Mouse (Mus musculus) CD4-positive, CD25-positive, alpha-beta regulatory T cell, adult 4 months (primary cell): ENCODE measurements around the gene Milr1. TPM values are rescaled to one million over a fixed set of nuclear protein-coding genes. Genes with fewer than 3 reads are reported as not detected.
A peak's percentile ranks its signal among the peaks of the same experiment; 100 is the strongest.
"Not testable (repeated sequence)": the region's sequence is repeated elsewhere in the genome, so short reads cannot be mapped to it uniquely, and the experiment has no call there.

Source experiments
- ATAC-seq: one replicate; pipeline ENCODE4 v1.8.0; 2017
- polyA plus RNA-seq, 2 experiments: library from polyadenylated mRNA; unstranded; fragments of 100-300 nt; shearing (Covaris generic); gene quantifications; one replicate each; pipeline ENCODE4 v1.2.1; 2017

Gene Milr1
- polyA plus RNA-seq, 2 experiments from 2014 or later, result 9.7 to 14.3 TPM

DNA sequence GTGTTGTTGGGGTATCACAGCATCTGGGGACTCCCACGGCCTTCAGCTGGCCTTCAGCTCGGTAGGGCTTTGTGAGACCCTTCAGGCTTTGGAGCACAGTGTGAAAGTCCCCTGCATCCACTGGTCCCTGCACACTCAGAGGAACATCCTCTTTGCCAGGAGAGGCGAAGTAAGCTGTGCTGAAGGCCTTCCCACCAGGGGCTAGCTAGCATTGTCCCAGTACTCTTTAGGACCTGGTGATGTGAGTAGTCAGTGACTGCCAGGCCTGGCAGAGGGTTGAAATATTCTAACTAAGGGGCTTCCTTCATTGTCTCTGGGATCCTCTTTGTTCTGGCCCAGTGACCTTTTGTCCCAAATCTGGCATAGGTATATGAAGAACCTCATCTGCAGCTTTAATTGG lies 14.4 kb upstream of the Milr1 start:
- ATAC-seq, result no peak

DNA sequence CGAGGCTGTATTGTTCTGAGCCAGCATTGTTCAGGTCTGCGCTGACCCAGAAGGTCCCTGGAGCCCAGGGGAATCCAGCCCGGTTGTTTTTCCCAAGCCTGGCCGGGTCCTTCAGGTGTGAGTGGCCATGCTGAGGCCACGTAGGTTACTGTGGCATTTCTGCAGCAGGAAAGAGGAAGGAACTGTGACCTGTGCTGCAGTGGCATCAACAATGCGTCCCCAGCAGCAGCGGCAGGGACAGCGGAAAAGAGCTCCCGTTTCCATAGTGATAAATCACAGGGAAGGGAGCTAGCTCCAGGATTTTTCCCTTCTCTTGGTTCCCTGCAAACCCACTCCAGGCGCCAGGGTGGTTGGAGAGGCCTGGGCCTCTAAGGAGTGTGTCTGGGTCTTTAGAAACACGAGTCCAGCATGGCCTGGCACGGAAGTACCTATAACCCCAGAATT lies 13.8 kb upstream of the Milr1 start:
- no peak for ATAC-seq

DNA sequence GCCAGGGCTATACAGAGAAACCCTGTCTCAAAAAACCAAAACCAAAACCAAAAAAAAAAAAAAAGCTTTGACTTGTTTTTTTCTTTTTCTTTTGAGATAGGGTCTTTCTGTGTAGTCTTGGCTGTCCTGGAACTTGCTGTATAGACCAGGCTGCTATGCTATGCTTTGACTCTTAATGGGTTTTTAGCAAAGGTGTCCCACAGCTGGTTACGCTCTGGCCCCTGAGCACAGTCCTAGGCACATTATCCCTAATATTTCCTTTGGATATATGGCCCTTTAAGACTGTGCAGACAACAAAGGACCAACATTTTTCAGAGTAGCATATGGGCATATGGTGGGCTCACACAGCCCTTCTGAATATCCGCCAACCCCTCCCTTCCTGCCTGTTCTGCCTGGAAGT lies 11.9 kb upstream of the Milr1 start:
- ATAC-seq, result no peak

DNA sequence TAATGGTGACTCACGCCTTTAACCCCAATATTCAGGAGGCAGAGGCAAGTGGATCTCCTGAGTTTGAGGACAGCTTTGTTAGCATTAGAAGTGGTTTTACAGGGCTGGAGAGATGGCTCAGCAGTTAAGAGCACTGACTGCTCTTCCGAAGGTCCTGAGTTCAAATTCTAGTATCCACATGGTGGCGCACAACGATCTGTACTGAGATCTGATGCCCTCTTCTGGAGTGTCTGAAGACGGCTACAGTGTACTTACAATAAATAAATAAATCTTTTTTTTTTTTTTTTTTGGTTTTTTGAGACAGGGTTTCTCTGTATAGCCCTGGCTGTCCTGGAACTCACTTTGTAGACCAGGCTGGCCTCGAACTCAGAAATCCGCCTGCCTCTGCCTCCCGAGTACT lies 10.3 kb upstream of the Milr1 start:
- ATAC-seq, result not testable (repeated sequence)

DNA sequence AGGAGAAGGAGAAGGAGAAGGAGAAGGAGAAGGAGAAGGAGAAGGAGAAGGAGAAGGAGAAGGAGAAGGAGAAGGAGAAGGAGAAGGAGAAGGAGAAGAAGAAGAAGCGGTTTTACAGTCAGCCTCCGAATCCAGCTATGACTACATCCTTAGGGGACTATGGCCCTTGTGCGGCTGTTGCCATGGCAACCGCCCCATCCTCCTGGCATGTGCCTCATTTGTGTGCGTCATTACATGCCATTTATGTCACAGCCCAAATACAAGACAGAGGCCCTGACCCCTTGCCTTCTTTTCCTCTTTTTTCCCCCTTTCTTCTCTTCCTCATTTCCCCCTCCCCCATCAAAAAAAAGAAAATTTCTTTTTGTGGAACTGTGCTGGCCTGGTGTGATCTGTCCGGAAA lies 9.8 kb upstream of the Milr1 start:
- no peak for ATAC-seq

DNA sequence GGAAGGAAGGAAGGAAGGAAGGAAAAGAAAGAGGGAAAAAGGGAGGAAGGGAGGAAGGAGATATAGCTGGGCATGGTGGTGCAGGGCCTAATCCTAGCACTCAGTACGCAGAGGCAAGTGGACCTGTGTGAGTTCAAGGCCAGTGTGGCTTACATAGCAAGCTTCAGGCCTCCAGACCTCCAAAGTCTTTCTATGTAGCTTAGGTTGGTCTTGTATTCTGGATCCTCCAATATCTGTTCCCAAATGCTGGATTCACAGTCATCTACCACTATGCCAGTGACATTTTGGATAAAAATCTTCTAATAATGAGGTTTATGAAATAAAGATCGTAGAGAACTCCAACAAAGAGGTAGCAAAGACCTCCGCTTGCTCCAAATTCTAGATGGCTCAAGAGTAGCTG lies 9.2 kb upstream of the Milr1 start:
- no peak for ATAC-seq

DNA sequence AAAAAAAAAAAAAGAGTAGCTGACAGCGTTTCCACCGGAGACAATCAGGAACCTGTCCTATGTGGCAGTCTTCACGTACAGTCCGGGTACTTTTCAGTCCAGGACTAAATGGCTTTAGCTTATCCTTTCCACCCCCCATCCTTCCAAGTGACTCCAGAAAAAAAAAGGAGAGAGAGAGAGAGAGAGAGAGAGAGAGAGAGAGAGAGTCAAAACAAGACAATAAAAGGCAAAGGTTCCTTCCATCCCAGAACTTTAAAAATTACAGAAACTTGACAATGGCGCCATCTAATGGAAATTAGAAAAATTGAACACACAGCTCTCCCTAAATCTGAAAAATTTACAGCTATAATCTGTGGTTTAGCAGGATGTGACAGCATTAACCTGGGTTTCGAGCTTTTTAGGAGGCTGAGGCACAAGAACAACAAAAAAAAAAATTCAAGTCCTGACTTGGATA lies 8.6 kb upstream of the Milr1 start:
- ATAC-seq, result peak; percentile 70

DNA sequence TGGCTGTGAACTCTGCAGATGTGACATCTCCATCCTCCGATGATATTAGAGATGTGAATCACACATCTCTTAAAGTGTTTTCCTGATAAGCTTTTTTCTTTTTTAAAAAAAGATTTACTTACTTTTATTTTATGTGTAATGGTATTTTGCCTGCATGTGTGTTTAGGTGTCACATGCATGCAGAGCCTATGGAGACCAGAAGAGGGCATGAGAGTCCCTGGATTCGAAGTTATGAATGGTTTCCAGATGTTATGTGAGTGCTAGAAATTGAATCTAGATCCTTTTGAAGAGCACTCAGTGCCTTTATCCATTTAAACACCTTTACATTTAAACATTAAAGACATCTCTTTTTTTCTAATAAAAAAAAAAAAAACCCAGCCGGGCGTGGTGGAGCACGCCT lies 6.1 kb upstream of the Milr1 start:
- ATAC-seq, result no peak

DNA sequence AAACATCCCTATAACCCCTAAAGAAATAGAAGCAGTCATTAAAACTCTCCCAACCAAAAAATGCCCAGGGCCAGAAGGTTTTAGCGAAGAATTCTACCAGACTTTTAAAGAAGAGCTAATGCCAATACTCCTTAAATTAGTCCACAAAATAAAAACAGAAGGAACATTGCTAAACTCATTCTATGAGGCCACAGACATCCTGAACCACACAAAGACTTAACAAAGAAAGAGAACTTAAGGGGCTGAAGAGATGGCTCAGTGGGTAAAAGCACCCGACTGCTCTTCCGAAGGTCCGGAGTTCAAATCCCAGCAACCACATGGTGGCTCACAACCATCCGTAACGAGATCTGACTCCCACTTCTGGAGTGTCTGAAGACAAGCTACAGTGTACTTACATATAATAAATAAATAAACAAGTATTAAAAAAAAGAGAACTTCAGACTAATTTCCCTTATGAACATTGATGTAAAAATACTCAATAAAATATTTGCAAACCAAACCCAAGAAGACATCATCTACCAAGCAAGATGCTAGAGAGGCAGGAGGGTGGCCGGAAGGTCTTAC lies 1.4 kb upstream of the Milr1 start:
- not testable (repeated sequence) for ATAC-seq

DNA sequence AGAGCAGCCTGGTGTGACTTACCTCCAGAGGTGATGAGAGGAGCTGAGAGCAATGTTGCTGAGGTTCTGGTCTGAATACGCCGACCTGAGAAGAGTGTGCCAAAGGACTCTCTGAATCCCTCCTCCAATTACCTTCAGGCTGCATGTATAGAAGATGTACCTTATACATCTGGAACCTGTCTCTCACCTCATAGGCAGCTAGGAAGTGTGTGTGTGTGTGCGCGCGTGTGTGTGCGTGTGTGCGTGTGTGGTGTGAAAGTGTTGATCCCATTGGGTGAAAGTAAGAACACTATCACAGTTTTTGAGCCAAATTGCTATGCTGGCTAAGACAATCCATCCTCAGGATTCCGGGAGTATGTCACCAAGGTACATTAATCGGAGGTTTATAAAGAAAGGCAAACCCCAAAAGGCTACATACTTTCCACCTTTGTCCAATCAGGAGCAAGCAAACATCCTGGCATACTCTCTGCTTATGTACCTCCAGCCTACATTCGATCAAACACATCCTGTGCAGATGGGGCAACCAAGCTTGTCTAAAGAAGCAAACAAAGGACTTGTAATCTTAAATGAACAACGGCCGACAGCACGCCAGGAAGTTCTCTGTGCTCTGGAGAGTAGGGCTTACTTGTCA lies 790 bp upstream of the Milr1 start, which contains the start of gene Pecam1:
Gene Pecam1 (minus strand): TSS at position 508 of the 631 bp plus-strand sequence.
- ATAC-seq, result peak; percentile 81

DNA sequence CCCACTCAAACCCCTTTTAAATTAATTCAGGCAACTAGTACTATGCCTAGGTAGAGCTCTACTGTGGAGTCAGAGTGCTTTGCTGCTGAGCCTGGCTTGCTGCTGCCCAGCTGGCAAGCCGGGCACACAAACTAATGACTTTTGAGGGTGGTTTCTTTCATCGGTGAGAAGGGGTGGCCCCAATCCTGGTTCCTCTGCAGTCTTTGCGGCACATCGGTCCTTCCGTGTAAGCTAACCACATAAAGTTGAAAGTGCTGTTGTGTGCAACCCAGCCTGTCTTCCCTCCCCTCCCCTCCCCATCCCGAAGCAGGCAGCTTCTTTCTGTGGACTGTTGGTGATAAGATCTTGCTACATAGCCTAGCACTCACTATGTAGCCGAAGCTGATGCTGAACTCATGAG lies 1.1 kb downstream of the Milr1 start:
- peak; percentile 59 for ATAC-seq

DNA sequence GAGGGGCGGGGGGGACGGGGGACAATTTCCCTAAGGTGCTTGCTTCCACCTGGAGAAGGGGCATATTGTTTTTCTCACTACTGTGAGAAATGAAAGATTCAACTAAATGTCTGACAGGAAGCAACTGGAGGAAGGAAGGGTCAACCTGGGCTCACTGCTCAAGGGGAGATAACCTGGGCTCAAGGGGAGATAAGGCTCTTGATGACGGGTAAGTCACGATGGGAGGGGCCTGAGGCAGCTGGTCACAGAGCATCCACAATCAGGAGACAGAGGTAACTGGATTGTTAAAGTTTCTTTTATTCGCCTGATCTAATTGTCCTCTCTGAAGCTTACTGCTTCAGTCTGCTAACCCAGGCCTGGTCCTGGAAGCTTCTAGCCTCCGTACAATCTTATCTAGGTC lies 2.3 kb downstream of the Milr1 start:
- ATAC-seq, result no peak

DNA sequence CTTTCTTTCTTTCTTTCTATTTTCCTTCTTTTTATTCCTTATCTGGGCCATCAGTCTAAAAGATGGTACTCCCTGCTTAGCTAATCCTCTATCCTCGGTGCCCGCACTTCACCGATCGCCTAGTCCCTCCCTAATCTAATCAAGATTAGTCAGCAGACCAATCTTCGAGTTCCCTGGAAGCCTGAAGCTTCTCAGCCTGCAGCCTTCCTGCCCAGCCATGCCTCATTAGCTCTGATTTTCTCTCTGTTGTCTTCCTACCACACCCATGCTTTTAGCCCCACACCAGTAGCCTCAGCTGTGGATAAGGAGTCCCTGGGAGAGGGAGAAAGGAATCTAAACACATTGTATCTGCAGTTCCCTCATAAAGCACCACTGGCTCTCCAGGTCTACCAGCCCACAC lies 4.6 kb downstream of the Milr1 start:
- no peak for ATAC-seq

DNA sequence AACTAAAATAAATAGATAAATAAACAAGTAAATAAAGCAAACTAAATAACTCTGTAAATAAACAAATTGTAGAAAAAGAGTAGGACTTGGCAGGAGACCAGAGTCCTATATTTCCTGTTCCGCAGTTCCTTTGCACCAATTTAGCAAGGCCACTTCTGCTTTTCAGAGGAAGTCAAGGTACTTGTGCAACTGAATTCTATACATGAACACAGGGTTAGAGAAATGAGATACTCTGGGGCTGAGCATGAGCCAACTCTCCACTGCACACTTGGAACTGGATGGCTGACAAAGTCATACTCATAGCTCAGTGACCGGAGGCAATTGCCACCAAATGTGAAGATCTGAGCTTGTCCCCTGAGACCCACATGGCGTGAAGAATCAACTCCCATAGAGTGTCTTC lies 8.0 kb downstream of the Milr1 start:
- ATAC-seq, result no peak

DNA sequence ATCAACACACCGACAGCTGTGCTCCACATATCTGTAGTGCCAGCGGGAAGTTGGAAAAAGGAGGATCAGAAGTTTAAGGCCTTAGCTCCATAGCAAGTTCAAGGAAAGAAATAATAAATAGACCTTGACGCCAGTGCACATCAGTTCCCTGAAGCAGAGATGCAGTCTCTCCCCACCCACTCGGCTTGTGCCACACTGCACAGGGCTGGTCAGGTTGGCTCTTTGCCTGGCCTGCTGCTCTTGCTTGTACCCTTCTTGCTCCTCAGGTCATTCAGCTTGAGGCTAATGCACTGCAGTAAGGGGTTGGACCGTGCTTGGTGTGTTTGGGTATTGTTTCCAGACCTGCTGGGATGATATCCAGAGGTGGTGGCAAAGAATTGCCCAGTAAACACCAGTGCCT lies 9.5 kb downstream of the Milr1 start:
- no peak for ATAC-seq

DNA sequence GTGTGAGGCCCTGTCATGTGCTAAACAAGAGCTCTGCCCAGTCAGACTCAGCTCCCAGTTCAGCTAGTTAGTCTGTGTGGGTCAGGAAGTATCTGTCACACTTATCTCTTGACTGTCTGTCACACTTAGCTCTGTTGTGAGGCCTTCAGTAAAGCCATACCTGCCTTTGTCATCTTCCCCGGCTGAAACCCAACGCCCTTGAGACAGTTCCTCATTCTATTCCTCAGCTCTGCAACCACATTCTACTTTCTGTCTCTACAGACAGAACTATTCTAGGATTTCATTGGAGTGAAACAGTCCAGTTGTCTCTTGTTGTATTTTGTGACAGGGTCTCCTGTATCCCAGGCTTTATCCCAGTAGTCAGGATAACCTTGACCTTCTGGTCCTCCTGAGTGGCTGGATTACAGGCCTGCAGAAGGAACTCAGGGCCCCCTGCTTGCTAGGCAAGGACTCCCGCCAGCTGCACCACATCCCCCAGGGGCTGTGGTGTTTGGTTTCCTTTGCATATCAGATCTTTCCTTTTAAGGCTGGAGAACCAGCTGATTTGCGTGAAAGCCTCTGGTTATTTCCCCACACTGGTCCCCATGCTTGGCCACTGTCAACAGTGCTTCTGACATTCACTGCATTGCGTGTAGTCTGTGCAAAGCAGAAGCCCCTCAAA lies 11.2 kb downstream of the Milr1 start:
- peak; percentile 85 for ATAC-seq

DNA sequence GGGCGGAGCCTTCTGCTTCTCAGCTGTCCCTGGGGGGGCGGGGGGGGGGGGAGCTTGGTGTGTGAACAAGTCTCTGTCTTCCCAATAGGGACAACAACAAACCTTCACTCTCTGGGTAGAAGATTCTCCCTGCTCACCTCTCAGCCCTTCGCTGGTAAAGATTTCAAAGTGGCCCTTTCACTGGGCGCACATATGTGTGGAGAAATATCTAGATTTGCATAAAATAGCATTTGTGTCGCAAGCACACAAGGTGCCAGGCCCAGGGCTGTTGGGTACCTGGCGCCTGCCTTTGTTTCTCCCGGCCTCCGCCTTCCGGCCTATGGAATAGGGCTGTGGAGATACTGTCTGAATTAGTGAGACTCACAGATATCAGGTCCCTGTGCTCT lies 11.8 kb downstream of the Milr1 start:
- no peak for ATAC-seq

DNA sequence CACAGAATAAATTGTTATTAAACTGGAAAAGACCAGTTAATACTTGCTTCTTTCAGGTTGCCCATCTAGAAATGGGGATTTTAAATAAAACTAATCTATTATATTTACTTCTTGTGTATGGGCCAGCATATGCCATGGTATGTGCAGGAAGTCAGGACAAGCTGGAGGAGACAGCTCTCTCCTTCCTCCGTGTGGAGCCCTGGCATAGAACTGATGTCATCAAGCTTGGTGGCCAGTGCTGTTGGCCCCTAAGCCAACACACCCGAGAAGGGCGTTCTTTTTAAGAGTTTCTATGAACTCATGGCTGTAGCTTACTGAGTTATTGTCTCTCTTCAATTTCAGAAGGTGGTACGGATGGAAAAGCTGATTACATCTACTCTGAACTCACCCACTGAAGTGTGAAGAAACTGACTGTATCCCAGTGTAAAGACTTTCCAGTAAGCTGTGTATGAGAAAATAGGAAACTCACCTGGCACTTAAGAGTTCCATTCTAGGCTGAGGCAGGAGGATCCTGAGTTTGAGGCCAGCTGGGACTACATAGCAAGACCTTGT lies 15.7 kb downstream of the Milr1 start:
- ATAC-seq, result no peak

DNA sequence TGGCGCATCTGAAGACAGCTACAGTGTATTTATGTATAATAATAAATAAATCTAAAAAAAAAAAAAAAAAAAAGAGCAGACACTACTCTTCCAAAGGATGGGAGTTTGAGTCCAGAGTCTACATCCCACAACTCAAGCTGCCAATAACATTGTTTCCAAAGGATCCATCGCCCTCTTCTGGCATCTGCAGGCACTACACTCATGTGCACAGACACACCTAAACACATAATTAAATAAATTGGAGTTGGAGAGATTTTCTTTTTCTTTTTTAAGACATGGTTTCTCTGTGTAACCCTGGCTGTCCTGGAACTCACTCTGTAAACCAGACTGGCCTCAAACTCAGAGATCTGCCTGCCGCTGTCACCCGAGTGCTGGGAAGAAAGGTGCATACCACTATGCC lies 16.5 kb downstream of the Milr1 start:
- no peak for ATAC-seq

DNA sequence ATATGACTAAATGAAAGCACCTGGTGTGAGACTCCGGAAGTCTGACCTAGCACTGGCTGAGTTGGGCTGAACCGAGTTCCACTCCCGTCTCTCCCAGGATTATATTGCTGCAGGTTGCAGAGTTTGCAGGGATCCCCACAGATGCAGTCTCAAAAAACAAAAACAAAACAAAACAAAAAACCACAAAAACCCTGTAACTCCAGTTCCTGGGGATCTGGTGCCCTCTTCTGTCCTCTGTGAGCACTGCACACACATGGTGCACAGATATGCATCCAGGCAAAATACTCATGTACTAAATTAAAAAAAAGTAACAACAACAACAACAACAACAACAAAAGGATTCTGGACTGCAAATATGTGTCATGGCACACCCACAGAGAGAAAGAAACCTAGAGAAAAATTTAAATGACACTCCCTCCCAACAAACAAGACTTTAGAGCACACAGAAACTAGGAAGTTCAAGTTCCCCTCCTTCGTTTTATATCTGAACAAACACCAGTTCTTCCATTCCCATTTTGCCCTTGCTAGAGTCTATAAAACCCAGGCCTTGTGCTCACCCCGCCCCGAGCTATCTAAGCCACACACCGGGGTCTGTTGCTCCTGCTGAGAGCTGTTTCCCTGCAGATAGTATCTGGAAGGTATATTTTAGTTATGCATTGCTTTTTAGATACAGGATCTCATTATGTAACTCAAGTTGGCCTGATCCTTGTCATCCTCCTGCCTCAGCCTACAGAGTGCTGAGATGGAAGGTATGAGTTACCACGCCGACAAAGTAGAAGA lies 19.4 kb downstream of the Milr1 start:
- peak; percentile 68 for ATAC-seq

DNA sequence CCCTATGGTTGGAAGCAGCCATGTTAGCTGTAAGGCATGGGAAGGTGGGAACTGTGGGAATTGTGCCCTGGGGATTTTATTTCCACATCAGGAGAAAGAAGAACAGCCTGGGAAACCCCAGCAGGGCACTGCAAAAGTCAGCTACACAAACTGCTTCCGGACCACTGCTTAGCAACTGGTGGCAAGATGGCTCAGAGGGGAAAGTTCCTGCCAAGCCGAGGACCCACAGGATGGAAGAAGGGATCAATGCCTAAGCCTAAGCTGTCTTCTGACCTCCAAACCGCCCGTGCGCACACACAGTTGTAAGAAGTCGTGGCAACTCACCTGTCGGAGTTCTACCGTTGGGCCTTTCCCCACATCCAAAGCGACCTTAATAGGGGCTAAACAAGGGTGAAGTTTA lies 22.0 kb downstream of the Milr1 start:
- no peak for ATAC-seq

DNA sequence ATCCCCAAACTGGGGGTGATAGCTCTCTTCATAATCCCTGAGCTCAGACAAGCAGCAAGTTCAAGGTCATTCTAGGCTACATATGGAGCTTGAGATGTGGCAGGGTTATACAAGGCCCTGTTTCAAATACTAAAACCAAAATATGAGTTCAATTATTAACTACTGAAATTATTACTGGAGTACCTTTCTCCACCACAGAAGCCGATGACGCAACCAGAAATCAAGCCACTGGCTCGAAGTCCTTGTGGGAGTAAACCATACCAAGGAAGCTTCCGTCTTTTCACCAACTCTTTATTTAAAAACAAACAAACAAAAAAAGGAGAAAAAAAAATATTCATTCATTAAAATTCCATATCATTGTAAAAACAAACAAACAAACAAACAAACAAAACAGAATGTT lies 25.9 kb downstream of the Milr1 start:
- ATAC-seq, result no peak

DNA sequence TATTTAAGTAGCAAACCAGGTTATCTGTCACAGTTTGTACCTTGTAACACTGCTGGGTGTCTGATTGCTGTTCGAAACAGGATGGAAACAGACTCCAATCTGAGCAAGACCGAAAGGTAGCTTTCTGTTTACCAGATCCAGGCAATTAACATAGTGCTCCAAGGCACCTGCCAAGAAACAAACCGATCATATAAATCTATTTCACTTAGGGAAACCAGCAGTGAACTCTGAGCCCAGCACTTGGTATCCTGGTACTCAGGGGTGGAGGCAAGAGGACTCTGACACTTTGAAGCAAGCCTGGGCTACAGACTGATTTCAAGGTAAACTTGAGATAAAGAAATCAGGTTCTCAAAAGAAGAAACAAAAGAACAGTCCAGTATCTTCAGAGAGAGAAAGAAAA lies 26.4 kb downstream of the Milr1 start:
- ATAC-seq, result no peak
